Mouse (Mus musculus) lung, adult 18-20 months (tissue): ENCODE results near the gene Camk2d.

ENCODE experiments used
- DNase-seq, 2 experiments: peaks; one replicate each; pipeline ENCODE4 v3.0.0; 2022; ENCODE audit warnings: mixed read lengths in 2 of 2

Gene Camk2d

GRCm38 (mm10) chr3:126596086-126596485, at the start of gene Camk2d:
Camk2d (plus strand) TSS chr3:126596302.
- peak; percentile 98 to 99 for DNase-seq

DNA sequence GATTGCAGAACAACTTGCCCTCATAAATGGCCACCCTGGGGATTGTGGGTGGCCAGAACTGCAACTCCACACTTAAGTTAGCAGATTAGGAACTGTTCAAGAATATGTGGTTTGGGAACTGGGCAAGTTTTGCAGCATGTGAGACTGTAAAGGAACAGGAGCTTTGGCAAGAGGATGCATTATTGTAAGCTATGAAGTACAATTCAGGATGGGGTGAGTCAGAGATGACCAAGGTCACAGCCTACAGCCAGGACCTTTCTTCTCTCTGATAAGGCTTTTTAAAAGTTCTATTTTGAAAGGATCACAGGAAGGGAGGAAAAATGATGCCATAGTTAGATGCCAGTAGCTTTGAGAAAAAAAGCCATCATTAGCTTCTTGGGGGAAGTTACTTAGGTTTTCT, 48.2 kb upstream of the Camk2d start:
- no peak for DNase-seq

- no peak for DNase-seq
Observed at GRCm38 (mm10) chr3:126563646-126564045, 32.5 kb upstream of the Camk2d start.

DNA sequence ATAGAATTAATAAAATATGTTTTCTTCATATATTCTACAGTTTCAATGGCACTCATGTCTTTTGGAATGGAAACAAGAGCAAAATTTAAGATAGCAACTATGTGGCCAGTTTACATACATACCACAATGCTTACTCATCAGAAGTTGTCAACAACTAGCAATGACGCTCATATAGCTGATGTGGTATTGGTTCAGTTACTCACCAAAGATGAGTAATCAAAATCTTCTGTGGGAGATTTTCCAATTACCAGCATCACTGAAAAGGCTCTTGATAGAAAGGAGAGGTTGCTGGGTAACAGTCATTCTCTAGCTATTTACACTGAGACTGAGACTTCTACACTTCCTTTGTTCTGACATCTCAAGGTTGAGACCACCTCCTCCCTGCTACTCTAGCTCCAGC, 25.5 kb upstream of the Camk2d start:
- DNase-seq = no peak

- no peak for DNase-seq
Observed at GRCm38 (mm10) chr3:126572915-126573314, 23.2 kb upstream of the Camk2d start.

DNA sequence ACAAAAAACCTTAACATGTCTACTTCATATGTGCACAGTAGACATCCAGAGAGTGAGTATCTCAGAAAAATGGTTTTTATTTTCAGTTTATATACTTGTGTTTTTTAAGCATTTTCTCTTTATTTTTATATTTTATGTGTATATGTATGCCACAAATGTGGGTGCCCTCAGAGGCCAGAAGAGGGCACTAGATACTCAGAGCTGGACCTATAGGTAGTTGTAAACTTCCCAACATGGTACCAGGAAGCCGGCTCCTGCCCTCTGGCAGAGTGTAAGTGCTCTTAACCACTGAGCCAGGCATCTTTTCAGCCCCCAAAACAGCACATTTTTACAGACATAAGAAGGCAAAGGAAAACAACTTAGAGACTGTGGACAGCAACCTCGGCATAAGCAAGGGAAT, 20.2 kb upstream of the Camk2d start:
- peak in 1 of 2 experiments; percentile 19 for DNase-seq

GRCm38 (mm10) chr3:126586134-126586533, 10.0 kb upstream of the Camk2d start:
- DNase-seq = no peak

- DNase-seq = no peak
Observed at GRCm38 (mm10) chr3:126587477-126587876, 8.6 kb upstream of the Camk2d start.

GRCm38 (mm10) chr3:126589556-126589955, 6.5 kb upstream of the Camk2d start:
- DNase-seq = no peak

GRCm38 (mm10) chr3:126595456-126595855, 646 bp upstream of the Camk2d start:
- DNase-seq = no peak

DNA sequence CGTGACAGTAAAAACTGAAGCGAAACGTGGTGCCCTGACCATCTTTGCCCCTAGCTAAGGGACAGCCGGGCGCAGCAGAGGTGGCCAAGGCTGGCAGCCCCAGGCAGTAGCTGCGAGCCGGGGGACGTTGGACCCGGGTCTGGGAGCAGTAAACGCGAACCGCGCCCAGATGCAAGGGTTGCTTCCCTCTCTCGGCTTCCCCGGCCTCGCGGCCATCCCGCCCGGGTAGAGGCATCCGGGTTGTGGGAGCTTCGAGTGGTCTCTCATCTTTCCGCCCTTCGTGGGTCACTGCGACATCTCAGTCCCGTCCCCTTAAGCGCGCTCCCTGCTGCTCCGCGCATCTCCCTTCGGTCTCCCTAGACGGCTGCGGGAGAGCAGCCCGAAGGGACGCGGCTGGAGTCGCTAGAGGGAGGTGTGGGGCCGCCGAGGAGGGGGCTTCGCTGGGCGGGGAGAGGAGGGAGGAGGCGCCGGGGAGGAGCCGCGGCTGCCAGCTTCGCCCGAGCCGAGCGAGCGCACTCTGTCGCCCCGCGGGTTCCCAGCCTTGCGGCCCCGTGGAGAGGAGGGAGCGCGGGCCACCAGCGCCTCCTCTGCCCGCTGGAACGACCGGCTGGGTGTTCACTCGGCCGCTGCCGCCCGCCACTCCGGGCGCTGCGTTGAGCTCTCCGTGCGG, 524 bp downstream of the Camk2d start:
- DNase-seq = peak; percentile 90 to 92

- DNase-seq = peak; percentile 86 to 90
Observed at GRCm38 (mm10) chr3:126597161-126597595, 1.1 kb downstream of the Camk2d start.

- no peak for DNase-seq
Observed at GRCm38 (mm10) chr3:126597596-126598328, 1.7 kb downstream of the Camk2d start.

DNA sequence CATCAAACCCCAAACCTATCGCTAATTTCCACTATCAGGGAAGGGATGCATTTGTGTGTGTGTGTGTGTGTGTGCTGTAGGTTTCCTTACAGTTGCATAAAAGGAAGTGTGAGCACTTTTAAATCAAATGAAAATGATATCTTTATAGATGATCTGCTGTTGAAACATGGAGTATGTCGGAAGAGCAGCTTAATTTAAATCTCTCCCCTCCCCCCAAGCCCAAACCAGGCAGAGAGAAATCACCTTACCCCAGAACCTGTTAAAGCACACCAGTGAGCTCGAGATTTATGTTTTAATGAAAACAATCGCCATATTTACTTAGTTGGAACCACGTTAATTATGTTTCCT, 2.2 kb downstream of the Camk2d start:
- no peak for DNase-seq

- no peak for DNase-seq
Observed at GRCm38 (mm10) chr3:126598881-126599280, 2.8 kb downstream of the Camk2d start.

DNA sequence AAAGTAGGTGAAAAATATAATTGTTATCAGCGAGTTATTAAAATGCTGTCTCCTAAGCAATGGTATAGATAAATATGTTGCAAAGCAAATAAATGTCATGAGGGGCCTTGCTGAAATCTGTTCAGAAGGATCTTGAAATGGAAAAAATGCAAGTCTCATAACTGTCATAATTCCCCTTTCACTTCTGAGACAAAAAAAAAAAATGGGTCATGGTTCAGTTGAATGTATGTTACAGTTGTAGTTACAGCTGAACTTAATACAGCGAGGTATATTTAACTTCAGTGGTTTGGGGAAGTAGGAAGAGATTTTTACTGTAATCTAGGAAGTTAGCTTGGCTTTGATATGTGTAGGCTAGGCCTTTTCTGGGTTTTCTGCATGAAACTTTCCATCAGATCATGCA, 3.2 kb downstream of the Camk2d start:
- no peak for DNase-seq

GRCm38 (mm10) chr3:126599936-126600335, 3.8 kb downstream of the Camk2d start:
- no peak for DNase-seq

DNA sequence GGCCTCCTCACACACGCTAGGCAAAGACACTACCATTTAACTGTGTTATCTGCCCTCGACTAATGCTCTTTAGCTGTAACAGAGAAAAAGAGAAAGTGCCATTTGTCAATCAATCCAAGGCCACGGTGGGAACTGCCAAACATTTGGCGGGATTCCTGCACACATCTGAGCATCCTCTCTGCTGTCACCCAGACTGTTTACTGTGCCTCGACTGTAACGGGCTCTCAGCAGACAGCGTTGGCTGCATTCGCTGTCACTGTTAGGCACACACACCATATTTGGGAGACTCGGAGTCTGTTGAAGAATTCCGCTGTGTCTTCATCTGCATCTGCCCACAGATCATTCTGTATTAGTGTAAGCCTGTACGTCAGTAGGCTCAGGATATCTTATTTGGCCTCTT, 6.7 kb downstream of the Camk2d start:
- DNase-seq = no peak

DNA sequence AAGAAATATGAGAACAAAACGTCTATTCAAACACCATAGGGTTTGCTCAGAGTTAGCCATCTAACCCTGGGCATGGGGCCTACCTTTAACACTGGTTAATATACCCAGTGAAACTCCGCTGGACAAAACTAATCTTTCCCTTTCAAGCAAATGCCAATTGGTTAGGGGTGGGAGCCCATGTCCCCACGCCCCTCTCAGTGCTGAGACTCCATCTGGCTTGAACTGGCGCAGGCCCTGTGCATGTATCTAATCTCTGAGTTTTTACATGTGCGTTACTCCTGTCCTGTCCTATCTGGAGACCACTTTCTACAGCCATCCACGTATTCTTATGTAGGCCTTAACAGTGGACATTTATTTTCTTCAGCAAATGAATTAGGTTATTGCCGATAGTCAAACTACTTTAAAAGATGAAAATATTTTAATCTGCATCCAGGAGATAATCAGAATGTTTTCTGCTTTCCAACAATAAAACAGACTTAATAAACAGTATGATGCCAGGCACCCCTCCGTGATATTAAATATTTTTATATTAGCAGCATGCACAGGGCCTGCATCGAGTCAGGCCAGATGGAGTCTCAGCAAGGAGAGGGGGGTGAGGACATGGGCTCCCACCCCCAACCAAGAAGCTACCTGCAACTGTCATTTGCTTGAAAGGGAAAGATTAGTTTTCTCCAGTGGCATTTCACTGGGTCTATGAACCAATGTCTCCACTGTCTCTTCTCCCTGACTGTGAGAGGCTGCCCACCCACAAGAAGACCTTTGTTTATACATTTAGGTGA, 8.7 kb downstream of the Camk2d start:
- DNase-seq = no peak

GRCm38 (mm10) chr3:126609310-126609709, 13.2 kb downstream of the Camk2d start:
- DNase-seq = no peak

DNA sequence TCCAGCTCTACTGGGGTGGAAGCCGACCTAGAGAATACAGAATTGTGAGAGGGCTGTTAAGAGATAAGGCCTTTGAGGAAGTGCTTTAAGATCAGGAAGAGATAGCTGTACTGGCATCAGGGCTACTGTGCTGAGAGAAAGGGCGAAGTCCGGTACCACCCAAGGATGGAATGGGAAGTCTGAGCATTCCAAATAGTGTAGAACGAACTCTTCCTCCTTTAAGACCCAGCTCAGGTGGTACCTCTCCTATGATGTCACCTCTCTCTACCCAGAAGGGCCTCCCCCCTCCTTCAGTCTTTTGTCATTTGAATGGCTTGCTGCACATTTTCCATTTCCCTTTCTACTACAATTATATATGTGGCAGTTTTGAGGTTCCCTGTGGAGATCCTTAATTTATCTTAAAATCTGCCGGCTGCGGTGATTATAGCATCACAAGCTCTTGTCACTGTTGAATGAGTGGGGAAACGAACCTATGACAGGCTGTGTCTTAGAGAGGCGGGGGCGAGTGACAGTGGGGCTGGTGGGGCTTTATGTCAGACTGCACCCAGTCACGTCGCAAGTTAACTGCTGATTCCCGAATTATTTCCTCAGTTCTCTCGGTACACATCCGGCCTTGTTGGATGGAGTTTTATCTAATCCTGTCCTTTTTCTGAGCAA, 13.8 kb downstream of the Camk2d start:
- DNase-seq = peak; percentile 30 to 53

DNA sequence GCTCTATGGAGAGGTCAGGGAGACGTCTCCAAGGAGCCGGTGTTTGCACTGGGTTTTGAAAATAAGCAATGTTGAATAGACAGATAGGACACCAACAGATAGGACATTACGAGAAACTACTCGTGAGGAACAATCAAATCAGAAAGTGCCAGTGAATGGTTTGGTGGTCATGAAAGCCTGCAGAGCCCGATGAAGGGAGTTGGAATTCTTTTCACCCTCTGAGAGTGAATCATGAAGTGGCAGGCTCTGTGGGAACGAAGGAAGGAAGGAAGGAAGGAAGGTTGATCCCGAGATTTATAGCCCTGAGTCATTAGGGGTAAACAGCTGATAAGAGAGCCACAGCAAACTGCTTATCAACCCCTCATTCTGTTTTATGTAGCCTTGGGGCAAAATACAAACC, 15.5 kb downstream of the Camk2d start:
- DNase-seq = no peak
